Mouse (Mus musculus) E14TG2a.4 (cell line): ENCODE measurements around the gene Rdh7.

Source experiments
- CTCF ChIP-seq: conservative IDR thresholded peaks from 2 replicates; pipeline ENCODE4 v1.5.1; 2014; ENCODE audit warnings: low read length
- NANOG ChIP-seq: IDR thresholded peaks from 2 replicates; pipeline ENCODE4 v1.6.1; 2014; ENCODE audit warnings: borderline replicate concordance, low read length, mixed read lengths

GRCm38 (mm10) chr10:127924597-127925378 lies 36.2 kb upstream of the Rdh7 start:
- TF ChIP-seq CTCF, result no peak
- no peak for TF ChIP-seq NANOG
